Mouse (Mus musculus): ENCODE results near the gene Dpp8.

- TF ChIP-seq CTCF (IDR thresholded peaks at IDR 0.05; ENCODE audit: borderline replicate concordance, control insufficient read depth, extremely low read depth, insufficient read depth, low read length, poor library complexity), result no peak
- TF ChIP-seq POLR2A (IDR thresholded peaks at IDR 0.05; ENCODE audit: control insufficient read depth, extremely low read depth, insufficient read depth, low read length, poor library complexity), result no peak
These were observed 41.3 kb downstream of the Dpp8 start for GRCm38 (mm10) chr9:65073555-65073954.
